In the genomic region with DNA sequence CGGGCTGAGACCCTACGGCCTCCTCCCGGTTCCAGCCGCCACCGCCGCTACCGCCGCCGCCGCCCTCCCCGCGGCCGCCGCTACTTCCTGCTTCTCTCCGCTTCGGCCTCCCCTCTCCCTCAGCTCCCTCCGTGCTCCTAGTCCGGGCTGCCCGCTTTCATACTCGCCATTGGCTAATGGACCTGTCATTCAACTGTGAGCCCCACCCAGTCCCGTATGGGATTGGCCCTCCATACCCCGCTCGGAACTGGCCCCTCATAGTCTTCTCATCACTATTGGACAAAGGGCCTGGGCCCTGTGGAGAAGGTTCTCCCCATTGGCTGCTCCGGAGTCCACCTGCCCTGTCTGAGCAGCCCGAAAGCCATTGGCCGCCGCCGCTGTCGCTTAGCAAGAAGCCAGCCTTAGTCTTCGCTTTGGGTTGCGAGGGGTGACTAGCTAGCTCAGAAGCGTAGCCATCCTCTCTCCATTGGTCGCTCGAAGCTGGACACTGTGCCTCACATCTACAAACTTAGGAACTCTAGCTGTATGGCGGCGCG, we compare ENCODE assay signal across 8 mouse cellular contexts. TPM values are rescaled to one million over a fixed set of nuclear protein-coding genes. Genes with fewer than 3 reads are reported as not detected.
DNase-seq lines count a peak whose midpoint lies in the region; ATAC-seq and TF ChIP-seq lines count a peak whose summit lies in the region.

A gene (minus strand): TSS at position 112 of the 536 bp plus-strand sequence.

- H3K36me3 ChIP-seq in embryonic facial prominence, embryonic 13.5 days: peaks cover 19% of the 10 kb centered on the region
- H3K36me3 ChIP-seq in kidney, adult 2 months (ENCODE audit: control insufficient read depth, insufficient read depth, low read length): no peaks in the 10 kb centered on the region
- H3K36me3 ChIP-seq in limb, embryonic 12.5 days: peaks cover 24% of the 10 kb centered on the region
- peaks cover 18% of the 10 kb centered on the region; the same call in 1 of the 2 replicates for H3K36me3 ChIP-seq in midbrain, embryonic 15.5 days (replicated peaks)
- peaks cover 11% of the 10 kb centered on the region for H3K36me3 ChIP-seq in spleen, adult 2 months (ENCODE audit: control insufficient read depth, insufficient read depth, low read length)

- peaks cover 25% of the 10 kb centered on the region for H3K4me1 ChIP-seq in embryonic facial prominence, embryonic 13.5 days
- peaks cover 5% of the 10 kb centered on the region; the same call in 1 of the 2 replicates for H3K4me1 ChIP-seq in kidney, adult 2 months (ENCODE audit: control insufficient read depth, insufficient read depth, low read length)
- H3K4me1 ChIP-seq in limb, embryonic 12.5 days (replicated peaks): peaks cover 22% of the 10 kb centered on the region
- peaks cover 24% of the 10 kb centered on the region for H3K4me1 ChIP-seq in midbrain, embryonic 15.5 days
- H3K4me1 ChIP-seq in spleen, adult 2 months (ENCODE audit: control insufficient read depth, insufficient read depth, insufficient read length): peaks cover 14% of the 10 kb centered on the region; the same call in 1 of the 2 replicates

- no peaks in the 10 kb centered on the region for H3K9me3 ChIP-seq in embryonic facial prominence, embryonic 13.5 days
- H3K9me3 ChIP-seq in limb, embryonic 12.5 days: no peaks in the 10 kb centered on the region
- no peaks in the 10 kb centered on the region for H3K9me3 ChIP-seq in midbrain, embryonic 15.5 days

- TF ChIP-seq CTCF in kidney, adult 2 months (conservative IDR thresholded peaks at IDR 0.05; ENCODE audit: insufficient read depth, insufficient read length, low read depth, low read length): no peak
- TF ChIP-seq CTCF in spleen, adult 2 months (IDR thresholded peaks at IDR 0.05; ENCODE audit: extremely low read depth, insufficient read depth, insufficient read length, insufficient replicate concordance): no peak

- H3K27ac ChIP-seq in embryonic facial prominence, embryonic 13.5 days: peak within 1 kb of the TSS; percentile 96
- peak within 1 kb of the TSS; percentile 93 for H3K27ac ChIP-seq in kidney, adult 2 months (ENCODE audit: insufficient read depth, low read depth, low read length)
- peak within 1 kb of the TSS; percentile 97 for H3K27ac ChIP-seq in limb, embryonic 12.5 days
- peak within 1 kb of the TSS; percentile 95 for H3K27ac ChIP-seq in midbrain, embryonic 15.5 days
- peak within 1 kb of the TSS; percentile 98 for H3K27ac ChIP-seq in spleen, adult 2 months (ENCODE audit: insufficient read depth, low read length)

- peak within 1 kb of the TSS; percentile 93 for H3K4me2 ChIP-seq in embryonic facial prominence, embryonic 13.5 days
- peak within 1 kb of the TSS; percentile 96 for H3K4me2 ChIP-seq in limb, embryonic 12.5 days
- H3K4me2 ChIP-seq in midbrain, embryonic 15.5 days: peak within 1 kb of the TSS; percentile 88

- no peaks in the 10 kb centered on the region for H3K27me3 ChIP-seq in embryonic facial prominence, embryonic 13.5 days
- H3K27me3 ChIP-seq in kidney, adult 2 months (replicated peaks; ENCODE audit: control insufficient read depth, insufficient read depth, low read length): no peaks in the 10 kb centered on the region
- H3K27me3 ChIP-seq in limb, embryonic 12.5 days: no peaks in the 10 kb centered on the region
- no peaks in the 10 kb centered on the region for H3K27me3 ChIP-seq in midbrain, embryonic 15.5 days (replicated peaks)
- H3K27me3 ChIP-seq in spleen, adult 2 months (ENCODE audit: control insufficient read depth, insufficient read depth, low read length): no peaks in the 10 kb centered on the region

- peak; percentile 76 for TF ChIP-seq POLR2A in kidney, adult 2 months (IDR thresholded peaks at IDR 0.05; ENCODE audit: low read depth, low read length)
- peak; percentile 92 for TF ChIP-seq POLR2A in spleen, adult 2 months (IDR thresholded peaks at IDR 0.05; ENCODE audit: low read depth, low read length)

- peak; percentile 97 for DNase-seq in 3134 (ENCODE audit: extremely low read depth, insufficient read length, low spot score)
- DNase-seq in adrenal gland, postnatal 36 days: peak; percentile 98 to 99
- peak; percentile 100 for DNase-seq in heart, adult 18-20 months
- peak; percentile 100 for DNase-seq in kidney, adult 2 months
- peak; percentile 99 for DNase-seq in spleen, adult 2 months (ENCODE audit: low read depth in 1 of 2, low spot score in 2 of 2)

- WGBS in embryonic facial prominence, embryonic 13.5 days: under 1% methylated on average over 36 of the region's 37 CpGs
- WGBS in kidney, adult 2 months: under 1% methylated on average over 37 of the region's 37 CpGs
- WGBS in limb, embryonic 12.5 days: under 1% methylated on average over 28 of the region's 37 CpGs
- WGBS in midbrain, embryonic 15.5 days: under 1% methylated on average over 37 of the region's 37 CpGs
- 0% methylated on average over 28 of the region's 37 CpGs for WGBS in spleen, adult 2 months

- H3K9ac ChIP-seq in embryonic facial prominence, embryonic 13.5 days: peak within 1 kb of the TSS; percentile 83
- H3K9ac ChIP-seq in limb, embryonic 12.5 days (replicated peaks): peak within 1 kb of the TSS; percentile 78
- peak within 1 kb of the TSS; percentile 70 for H3K9ac ChIP-seq in midbrain, embryonic 15.5 days

- ATAC-seq in embryonic facial prominence, embryonic 13.5 days (ENCODE audit: insufficient number of reproducible peaks, insufficient read depth, low FRiP score, low TSS enrichment, low read depth): peak; percentile 99
- ATAC-seq in limb, embryonic 12.5 days (ENCODE audit: insufficient number of reproducible peaks, insufficient read depth, low FRiP score, low TSS enrichment, low read depth): peak; percentile 99
- ATAC-seq in midbrain, embryonic 15.5 days (replicated peaks): peak; percentile 99

- peak within 1 kb of the TSS; percentile 81 for H3K4me3 ChIP-seq in embryonic facial prominence, embryonic 13.5 days
- peak within 1 kb of the TSS; percentile 76 for H3K4me3 ChIP-seq in kidney, adult 2 months (ENCODE audit: insufficient read depth, low read depth, low read length)
- H3K4me3 ChIP-seq in limb, embryonic 12.5 days (replicated peaks): peak within 1 kb of the TSS; percentile 63
- peak within 1 kb of the TSS; percentile 83 for H3K4me3 ChIP-seq in midbrain, embryonic 15.5 days
- H3K4me3 ChIP-seq in spleen, adult 2 months (ENCODE audit: extremely low read depth, insufficient read depth, insufficient read length): peak within 1 kb of the TSS; percentile 90

RNA-seq across cellular contexts. Expression of the gene that starts here (rescaled TPM):
- total RNA-seq in adrenal gland, postnatal 36 days (2021): 10 to 100 TPM; 23.1 to 37.7 TPM
- polyA plus RNA-seq in embryonic facial prominence, embryonic 13.5 days (2015; fragmentation: Nextera tagmentation; extraction: Ambion mirVana): 22.2 and 25.1 TPM in 2 replicates
- 10 to 100 TPM; 10.3 to 12.0 TPM for total RNA-seq in heart, adult 18-20 months (2021)
- polyA plus RNA-seq in kidney, adult 2 months (2012; rRNA removed): 16.3 and 18.5 TPM in 2 replicates
- polyA plus RNA-seq in limb, embryonic 12.5 days (2016; fragmentation: Nextera tagmentation; extraction: Ambion mirVana): 34.7 and 35.0 TPM in 2 replicates
- polyA plus RNA-seq in midbrain, embryonic 15.5 days (2015; fragmentation: Nextera tagmentation; extraction: Ambion mirVana): 20.7 and 21.2 TPM in 2 replicates
- 18.5 and 21.0 TPM in 2 replicates for polyA plus RNA-seq in spleen, adult 2 months (2012; rRNA removed)

Comparison
In these comparisons a context has a peak if more than half of its experiments do, and no peak if none do; other contexts are left out.
1. Peak in every context shown above with its lines: DNase-seq, ATAC-seq, H3K4me3 ChIP-seq and H3K27ac ChIP-seq.